7 mouse cellular contexts compared by ENCODE assay signal in the genomic region with DNA sequence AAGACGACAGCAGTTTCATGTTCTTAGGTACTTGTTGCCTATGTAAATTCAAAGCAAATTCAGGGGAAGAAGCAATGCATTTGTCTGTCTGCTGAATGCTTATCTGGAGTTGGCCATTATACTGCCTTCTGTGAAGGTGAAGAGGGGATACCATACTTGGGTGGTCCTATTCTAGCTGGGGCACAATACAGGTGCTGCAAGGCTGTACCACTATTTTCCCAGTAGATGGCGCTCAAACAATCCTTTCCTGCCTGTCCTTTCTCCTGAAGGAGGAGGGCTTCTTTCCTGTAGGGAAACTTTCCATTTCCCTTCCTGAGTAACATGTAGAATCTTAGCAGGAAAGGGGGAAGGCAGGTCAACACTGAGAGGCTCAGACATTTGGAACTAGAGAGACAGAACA. TPM values are rescaled to one million over a fixed set of nuclear protein-coding genes. Genes with fewer than 3 reads are reported as not detected.
A peak's percentile ranks its signal among the peaks of the same experiment; 100 is the strongest.
DNase-seq lines count a peak whose midpoint lies in the region; ATAC-seq lines count a peak whose summit lies in the region.

No protein-coding gene starts in this region.

- no peak overlapping the region for H3K27ac ChIP-seq in forebrain, embryonic 15.5 days (replicated peaks)
- H3K27ac ChIP-seq in midbrain, embryonic 14.5 days (replicated peaks; ENCODE audit: low read depth, low read length), result no peak overlapping the region

- no peaks in the 10 kb centered on the region for H3K9me3 ChIP-seq in forebrain, embryonic 15.5 days
- H3K9me3 ChIP-seq in midbrain, embryonic 14.5 days (ENCODE audit: control insufficient read depth, low read length), result no peaks in the 10 kb centered on the region

- peak; percentile 53 for ATAC-seq in cerebellum, adult (ENCODE audit: insufficient number of reproducible peaks, low FRiP score, low TSS enrichment)
- ATAC-seq in forebrain, embryonic 15.5 days (replicated peaks), result peak; percentile 75
- no peak; the same call in 1 of the 2 replicates for ATAC-seq in midbrain, embryonic 14.5 days (ENCODE audit: low FRiP score, low TSS enrichment)

- no peak overlapping the region for H3K4me3 ChIP-seq in forebrain, embryonic 15.5 days
- no peak overlapping the region for H3K4me3 ChIP-seq in midbrain, embryonic 14.5 days (replicated peaks; ENCODE audit: low read depth, low read length)

- DNase-seq in right cerebral cortex, adult 18-20 months, result peak; percentile 41
- no peak for DNase-seq in right cerebral cortex, postnatal 36 days (ENCODE audit: low spot score in 2 of 2)
- peak; percentile 27 to 47 for DNase-seq in kidney, postnatal 4 days
- DNase-seq in midbrain, embryonic 14.5 days, result peak; percentile 86
- DNase-seq in spleen, postnatal 10 days (ENCODE audit: low spot score in 2 of 2), result no peak

- no peak overlapping the region for H3K4me2 ChIP-seq in forebrain, embryonic 15.5 days (replicated peaks)
- no peak overlapping the region for H3K4me2 ChIP-seq in midbrain, embryonic 14.5 days (ENCODE audit: low read length)

- no peaks in the 10 kb centered on the region for H3K4me1 ChIP-seq in forebrain, embryonic 15.5 days
- no peaks in the 10 kb centered on the region for H3K4me1 ChIP-seq in midbrain, embryonic 14.5 days (ENCODE audit: control insufficient read depth, insufficient read depth, low read length)

- H3K36me3 ChIP-seq in forebrain, embryonic 15.5 days, result no peaks in the 10 kb centered on the region
- no peaks in the 10 kb centered on the region for H3K36me3 ChIP-seq in midbrain, embryonic 14.5 days (ENCODE audit: control insufficient read depth, insufficient read depth, low read length)

- no peaks in the 10 kb centered on the region for H3K27me3 ChIP-seq in forebrain, embryonic 15.5 days
- no peaks in the 10 kb centered on the region for H3K27me3 ChIP-seq in midbrain, embryonic 14.5 days (ENCODE audit: control insufficient read depth, insufficient read depth, low read length)

- H3K9ac ChIP-seq in forebrain, embryonic 15.5 days (replicated peaks), result no peak overlapping the region
- no peak overlapping the region for H3K9ac ChIP-seq in midbrain, embryonic 14.5 days (replicated peaks; ENCODE audit: low read length)

- WGBS in forebrain, embryonic 15.5 days, result 35% methylated on average over 2 of the region's 2 CpGs
- 43% methylated on average over 2 of the region's 2 CpGs for WGBS in midbrain, embryonic 14.5 days

RNA-seq across cellular contexts. Expression of a gene that starts 40.2 kb away (rescaled TPM):
- polyA plus RNA-seq in forebrain, embryonic 15.5 days (2015; fragmentation: Nextera tagmentation; extraction: Ambion mirVana), result 1.4 and 1.9 TPM in 2 replicates
- 3.7 and 4.1 TPM in 2 replicates for polyA plus RNA-seq in midbrain, embryonic 14.5 days (2014; fragmentation: Nextera tagmentation; extraction: Ambion mirVana)

Comparison
In these comparisons a context has a peak if more than half of its experiments do, and no peak if none do; other contexts are left out.
1. DNase-seq: peak in right cerebral cortex, adult 18-20 months (single experiment), kidney, postnatal 4 days (2 of 2) and midbrain, embryonic 14.5 days (single experiment); none in right cerebral cortex, postnatal 36 days (0 of 2) and spleen, postnatal 10 days (0 of 2).